Mouse (Mus musculus) erythroblast, embryonic 14.5 days (primary cell): ENCODE measurements around the gene Klrb1c. TPM values are rescaled to one million over a fixed set of nuclear protein-coding genes. Genes with fewer than 3 reads are reported as not detected.
A peak's percentile ranks its signal among the peaks of the same experiment; 100 is the strongest.
"Not testable (repeated sequence)": the region's sequence is repeated elsewhere in the genome, so short reads cannot be mapped to it uniquely, and the experiment has no call there.

Experiments used
- H3K27me3 ChIP-seq: 2 replicates; pipeline ENCODE4 v1.6.1; 2012; ENCODE audit warnings: inconsistent platforms; ENCODE audit not compliant: control insufficient read depth
- H3K36me3 ChIP-seq: 2 replicates; pipeline ENCODE4 v1.6.1; 2012; ENCODE audit warnings: mild to moderate bottlenecking, inconsistent platforms; ENCODE audit not compliant: control insufficient read depth
- H3K4me1 ChIP-seq: 2 replicates; pipeline ENCODE4 v1.6.1; 2012; ENCODE audit warnings: inconsistent platforms; ENCODE audit not compliant: control insufficient read depth
- H3K4me3 ChIP-seq: replicated peaks from 2 replicates; pipeline ENCODE3; 2012; ENCODE audit warnings: moderate library complexity, mild to moderate bottlenecking, inconsistent platforms
- H3K9me3 ChIP-seq: 2 replicates; pipeline ENCODE4 v1.6.1; 2012; ENCODE audit warnings: low read length, inconsistent platforms, mixed read lengths; ENCODE audit not compliant: control insufficient read depth
- GATA1 ChIP-seq: IDR thresholded peaks from 2 replicates; pipeline ENCODE4 v1.6.1; 2012; ENCODE audit warnings: low read length, inconsistent platforms, mixed read lengths
- TAL1 ChIP-seq: IDR thresholded peaks from 3 replicates; pipeline ENCODE4 v1.6.1; 2012; ENCODE audit warnings: low read length, inconsistent platforms, mixed read lengths
- polyA plus RNA-seq: library from polyadenylated mRNA; stranded (reverse); fragments of >175 nt; gene quantifications from 2 replicates; pipeline ENCODE4 v1.2.3, GENCODE M21; 2012

Klrb1c gene
- polyA plus RNA-seq, 1 experiment: not detected

GRCm38 (mm10) chr6:128765211-128765610, 23.8 kb downstream of the Klrb1c start:
- Histone ChIP-seq H3K4me1 (peaks cover 29% of the 10 kb centered on the region), H3K27me3 (no peaks in the 10 kb centered on the region), H3K9me3 (no peaks in the 10 kb centered on the region), H3K4me3 (no peak overlapping the region), H3K36me3 (no peaks in the 10 kb centered on the region)
- TF ChIP-seq GATA1: no peak
- TF ChIP-seq TAL1: no peak

DNA sequence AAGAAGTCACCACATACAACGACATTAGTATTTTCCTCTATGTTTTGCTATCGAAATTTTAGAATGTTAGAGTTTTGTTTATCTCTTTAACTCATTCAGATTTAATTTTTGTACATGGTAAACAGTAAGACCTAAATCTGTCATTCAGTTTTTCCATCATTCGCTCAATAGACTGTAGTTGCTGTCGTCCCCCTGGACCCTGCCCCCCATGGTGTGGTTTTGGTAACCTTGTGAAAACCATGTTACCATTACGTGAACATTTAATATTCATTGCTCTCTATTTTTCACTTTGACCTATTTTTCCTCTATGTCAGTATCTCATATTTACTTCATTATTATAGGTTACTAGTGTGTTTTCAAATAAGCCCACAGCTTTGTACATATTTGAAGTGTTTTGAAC, 24.4 kb downstream of the Klrb1c start:
- H3K36me3 ChIP-seq: no peaks in the 10 kb centered on the region
- H3K27me3 ChIP-seq: no peaks in the 10 kb centered on the region
- no peaks in the 10 kb centered on the region for H3K9me3 ChIP-seq
- H3K4me3 ChIP-seq: peak overlapping the region; percentile 72
- peaks cover 33% of the 10 kb centered on the region for H3K4me1 ChIP-seq
- no peak for TF ChIP-seq TAL1
- no peak for TF ChIP-seq GATA1

- TF ChIP-seq GATA1 (no peak), TAL1 (no peak)
- Histone ChIP-seq H3K9me3 (no peaks in the 10 kb centered on the region), H3K27me3 (no peaks in the 10 kb centered on the region)
These were observed 25.1 kb downstream of the Klrb1c start for GRCm38 (mm10) chr6:128763736-128764523.

GRCm38 (mm10) chr6:128762892-128763670, 25.9 kb downstream of the Klrb1c start:
- not testable (repeated sequence) for H3K27me3 ChIP-seq, H3K9me3 ChIP-seq, H3K36me3 ChIP-seq
- peak overlapping the region; percentile 72 for H3K4me3 ChIP-seq
- peaks cover 37% of the 10 kb centered on the region for H3K4me1 ChIP-seq

More at GRCm38 (mm10) chr6:128763736-128764523, 25.1 kb downstream of the Klrb1c start:
- H3K4me1 ChIP-seq: peaks cover 37% of the 10 kb centered on the region
- peak overlapping the region; percentile 72 for H3K4me3 ChIP-seq
- no peaks in the 10 kb centered on the region for H3K36me3 ChIP-seq

DNA sequence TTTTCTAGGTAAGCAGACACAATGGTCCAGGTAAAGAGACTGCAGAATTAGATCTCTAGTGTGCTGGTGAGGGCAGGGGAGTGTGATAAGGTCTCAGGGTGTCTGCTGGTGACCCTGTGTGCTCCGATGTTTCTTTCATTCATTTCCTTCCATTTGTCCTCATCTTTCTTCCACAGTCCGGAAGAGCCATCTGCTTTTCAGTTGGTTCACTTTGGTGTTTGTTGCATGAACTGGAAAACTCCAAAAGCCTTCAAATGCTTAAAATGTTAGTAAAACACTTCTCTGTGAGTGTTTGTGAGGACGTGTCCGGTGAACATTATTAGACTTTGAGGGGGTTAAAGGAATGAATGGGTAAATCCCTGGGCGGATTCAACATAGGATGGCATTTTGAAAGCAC, 27.9 kb downstream of the Klrb1c start:
- Histone ChIP-seq H3K27me3 (no peaks in the 10 kb centered on the region), H3K9me3 (no peaks in the 10 kb centered on the region), H3K36me3 (no peaks in the 10 kb centered on the region), H3K4me1 (peaks cover 37% of the 10 kb centered on the region), H3K4me3 (peak overlapping the region; percentile 67)
- TF ChIP-seq GATA1: no peak
- no peak for TF ChIP-seq TAL1

- H3K4me1 ChIP-seq: peaks cover 37% of the 10 kb centered on the region
- H3K9me3 ChIP-seq, H3K27me3 ChIP-seq, H3K36me3 ChIP-seq: not testable (repeated sequence)
- peak overlapping the region; percentile 67 for H3K4me3 ChIP-seq
These were observed 28.4 kb downstream of the Klrb1c start for GRCm38 (mm10) chr6:128760416-128761143.

DNA sequence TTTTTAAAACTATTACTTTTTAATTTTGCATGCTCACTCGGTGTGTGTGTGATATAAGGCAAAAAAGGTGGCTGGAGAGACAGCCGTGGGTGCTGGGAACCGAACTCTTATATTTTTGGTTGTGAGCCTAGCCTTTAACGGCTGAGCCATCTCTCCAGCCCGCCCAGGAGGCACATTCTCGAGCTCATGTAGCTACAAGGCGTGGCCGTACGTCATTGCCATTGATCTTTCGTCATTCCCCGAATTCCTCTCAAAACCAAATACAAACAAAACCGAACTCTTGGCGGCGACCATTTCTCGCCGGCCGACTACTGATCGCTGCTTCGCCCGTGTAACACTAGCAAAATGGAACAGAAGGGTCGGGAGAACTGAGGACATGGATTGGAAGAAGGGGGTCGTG, 29.0 kb downstream of the Klrb1c start:
- Histone ChIP-seq H3K4me1 (peaks cover 34% of the 10 kb centered on the region), H3K4me3 (peak overlapping the region; percentile 67)
- not testable (repeated sequence) for H3K27me3 ChIP-seq, H3K9me3 ChIP-seq, H3K36me3 ChIP-seq

DNA sequence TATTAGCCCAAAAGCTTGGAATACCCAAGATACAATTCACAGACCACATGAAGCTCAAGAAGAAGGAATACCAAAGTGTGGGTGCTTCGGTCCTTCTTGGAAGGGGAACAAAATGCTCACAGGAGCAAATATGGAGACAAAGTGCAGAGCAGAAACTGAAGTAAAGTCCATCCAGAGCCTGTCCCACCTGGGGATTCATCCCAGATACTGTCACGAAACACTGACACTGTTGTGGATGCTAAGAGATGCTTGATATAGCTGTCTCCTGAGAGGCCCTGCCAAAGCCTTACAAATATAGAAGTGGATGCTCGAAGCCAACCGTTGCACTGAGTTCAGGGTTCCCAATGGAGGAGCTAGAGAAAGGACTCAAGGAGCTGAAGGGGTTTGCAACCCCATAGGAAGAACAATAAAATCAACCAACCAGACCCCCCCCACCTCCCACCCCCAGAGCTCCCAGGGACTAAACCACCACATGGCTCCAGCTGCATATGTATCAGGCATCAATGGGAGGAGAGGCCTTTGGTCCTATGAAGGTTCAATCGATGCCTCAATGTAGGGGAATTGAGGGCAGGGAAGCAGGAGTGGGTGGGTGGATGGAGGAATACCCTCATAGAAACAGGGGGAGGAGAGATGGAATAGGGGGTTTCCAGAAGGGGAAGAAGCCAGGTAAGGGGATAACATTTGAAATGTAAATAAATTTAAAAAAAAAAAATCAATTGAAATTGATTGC, 29.6 kb downstream of the Klrb1c start:
- no peak overlapping the region for H3K4me3 ChIP-seq
- TF ChIP-seq GATA1: no peak
- H3K36me3 ChIP-seq: no peaks in the 10 kb centered on the region

GRCm38 (mm10) chr6:128755402-128755763, 33.6 kb downstream of the Klrb1c start:
- H3K27me3 ChIP-seq, H3K4me1 ChIP-seq, H3K4me3 ChIP-seq, H3K36me3 ChIP-seq, H3K9me3 ChIP-seq: not testable (repeated sequence)

More for the DNA sequence above, 29.6 kb downstream of the Klrb1c start:
- Histone ChIP-seq H3K27me3 (no peaks in the 10 kb centered on the region), H3K4me1 (peaks cover 30% of the 10 kb centered on the region), H3K9me3 (no peaks in the 10 kb centered on the region)

DNA sequence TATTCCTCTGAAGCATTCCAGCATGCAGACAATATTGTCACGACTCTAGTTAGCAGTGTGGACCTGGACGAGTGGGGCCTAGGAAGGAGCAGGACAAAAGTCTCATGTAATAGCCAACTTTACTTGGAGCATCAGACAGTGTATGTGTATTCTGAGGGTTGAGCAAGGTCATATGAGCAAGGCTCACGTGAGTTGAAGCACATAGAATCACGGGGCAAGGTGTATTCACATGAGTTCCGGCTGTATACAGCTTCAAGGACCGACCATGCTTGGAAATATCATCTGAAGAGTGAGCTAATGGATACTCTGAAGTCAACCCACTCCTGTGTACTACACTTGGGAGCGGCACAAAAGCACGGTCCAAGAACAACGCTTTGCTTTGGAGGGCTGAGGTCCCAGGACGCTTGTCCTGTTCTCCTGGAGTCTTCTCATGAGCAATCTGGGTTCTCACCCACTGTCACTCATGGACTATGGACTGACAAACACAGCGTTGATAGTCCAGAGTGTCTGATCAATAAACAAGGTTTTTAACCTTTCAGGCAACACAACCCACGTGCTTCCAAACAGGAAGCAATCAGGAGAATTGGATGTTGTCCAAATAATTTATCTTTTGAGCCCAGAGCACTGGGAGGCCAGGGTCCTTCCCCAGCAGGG, 34.1 kb downstream of the Klrb1c start:
- H3K4me3 ChIP-seq, H3K9me3 ChIP-seq, H3K4me1 ChIP-seq, H3K36me3 ChIP-seq, H3K27me3 ChIP-seq: not testable (repeated sequence)

- not testable (repeated sequence) for H3K4me3 ChIP-seq
These were observed 34.8 kb downstream of the Klrb1c start for GRCm38 (mm10) chr6:128754265-128754664.

DNA sequence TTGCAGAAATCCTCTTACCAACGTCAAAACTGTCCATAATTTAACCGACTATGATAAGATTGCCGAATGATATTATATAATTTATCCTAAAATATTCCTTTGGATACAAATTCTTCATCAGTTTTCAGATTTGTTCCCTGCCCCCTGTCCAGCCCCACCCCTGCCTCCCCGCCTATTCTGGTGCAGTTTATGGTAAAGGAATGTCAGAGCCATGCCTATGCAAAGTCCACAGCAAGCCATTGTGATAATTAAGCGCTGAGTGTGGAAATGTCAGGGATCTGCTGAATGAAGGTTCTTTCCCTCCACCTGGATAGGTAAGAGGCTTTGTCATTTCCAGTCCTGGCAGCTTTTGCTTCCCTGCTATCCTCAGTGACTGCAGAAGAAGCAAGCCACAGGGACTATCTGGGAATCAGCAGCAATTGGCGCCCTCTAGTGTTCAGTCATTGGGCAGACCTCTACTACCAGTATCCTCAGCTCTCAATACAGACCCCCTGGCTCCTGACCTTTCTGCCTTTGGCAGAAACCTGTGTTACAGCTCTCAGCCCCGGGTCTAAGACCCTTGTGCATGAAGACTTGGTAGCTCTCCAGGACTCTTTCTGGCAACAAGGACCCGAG, 35.3 kb downstream of the Klrb1c start:
- not testable (repeated sequence) for H3K4me1 ChIP-seq, H3K4me3 ChIP-seq, H3K36me3 ChIP-seq, H3K9me3 ChIP-seq, H3K27me3 ChIP-seq

More at GRCm38 (mm10) chr6:128754265-128754664, 34.8 kb downstream of the Klrb1c start:
- not testable (repeated sequence) for H3K27me3 ChIP-seq, H3K36me3 ChIP-seq, H3K4me1 ChIP-seq, H3K9me3 ChIP-seq
